Mouse (Mus musculus) heart, embryonic 15.5 days (tissue): Measurements from ENCODE around the gene Egln2. TPM values are rescaled to one million over a fixed set of nuclear protein-coding genes. Genes with fewer than 3 reads are reported as not detected.

ENCODE experiments used
- microRNA counts: library from miRNA; unstranded; fragments of <30 nt; microRNA quantifications from one replicate; lab custom pipeline; 2016
- microRNA-seq: library from miRNA; unstranded; fragments of <30 nt; microRNA quantifications from one replicate; pipeline ENCODE4, GENCODE M21; 2016
- polyA plus RNA-seq: library from polyadenylated mRNA; unstranded; fragments of >200 nt; fragmentation: Nextera tagmentation; extraction: Ambion mirVana; gene quantifications from 2 replicates; pipeline ENCODE4 v1.2.1, GENCODE M21; 2015

Egln2 gene
- polyA plus RNA-seq, 1 experiment from 2014 or later = 45.7 TPM

MicroRNAs within 50 kb of the gene (microRNA counts, 519-probe panel; counts per million panel counts)
- not detected for microRNA mmu-miR-1191 (lab: Ali Mortazavi, UCI)

Small RNAs within 50 kb of the gene (microRNA-seq; reads per million reads assigned to microRNA genes)
- 3.2 reads per million, percentile 11 among the genes with 10 or more reads in this experiment for gene Mir1191
- gene Mir3101 = not detected

Other genes starting within 250 kb of the Egln2 start
- gene Cyp2a22, start 227.4 kb downstream of the Egln2 start, polyA plus RNA-seq = 0.04 TPM in 1 of 2 replicates, not detected in the other
- not detected in 2 replicates for gene Cyp2a12, start 137.7 kb downstream of the Egln2 start, polyA plus RNA-seq
- 4.0 and 20.7 TPM in 2 replicates for gene Cyp2f2, start 46.9 kb downstream of the Egln2 start, polyA plus RNA-seq
- 0.11 TPM in 1 of 2 replicates, not detected in the other for gene Cyp2t4, start 13.1 kb downstream of the Egln2 start, polyA plus RNA-seq
- gene Rab4b, start 12.1 kb upstream of the Egln2 start, polyA plus RNA-seq = 43.0 and 52.6 TPM in 2 replicates
- not detected in 2 replicates for gene Gm21983, start 14.3 kb upstream of the Egln2 start, polyA plus RNA-seq
- 4.9 and 12.8 TPM in 2 replicates for gene Mia, start 14.4 kb upstream of the Egln2 start, polyA plus RNA-seq
- gene BC024978, start 29.0 kb upstream of the Egln2 start, polyA plus RNA-seq = 2.6 and 3.1 TPM in 2 replicates
- gene Snrpa, start 29.5 kb upstream of the Egln2 start, polyA plus RNA-seq = 111 and 166 TPM in 2 replicates
- 2.4 and 2.8 TPM in 2 replicates for gene Itpkc, start 61.9 kb upstream of the Egln2 start, polyA plus RNA-seq
- 13.9 and 14.7 TPM in 2 replicates for gene Coq8b, start 66.2 kb upstream of the Egln2 start, polyA plus RNA-seq
- gene Numbl, start 91.6 kb upstream of the Egln2 start, polyA plus RNA-seq = 9.2 and 13.8 TPM in 2 replicates
- gene Ltbp4, start 170.9 kb upstream of the Egln2 start, polyA plus RNA-seq = 61.7 and 99.9 TPM in 2 replicates
- 19.8 and 29.4 TPM in 2 replicates for gene Shkbp1, start 189.2 kb upstream of the Egln2 start, polyA plus RNA-seq
- 0.34 TPM in 1 of 2 replicates, not detected in the other for gene Gm20479, start 190.6 kb upstream of the Egln2 start, polyA plus RNA-seq